Mouse (Mus musculus): ENCODE results near the gene Spatc1l.
A peak's percentile ranks its signal among the peaks of the same experiment; 100 is the strongest.

- TF ChIP-seq CTCF (IDR thresholded peaks at IDR 0.05; ENCODE audit: borderline replicate concordance, insufficient read depth, low read length) (peak; percentile 35; the same call in 1 of the 2 replicates), POLR2A (IDR thresholded peaks at IDR 0.05; ENCODE audit: low read depth, low read length) (no peak)
Observed at GRCm38 (mm10) chr10:76550458-76550857, 11.6 kb upstream of the Spatc1l start.

Data from embryonic fibroblast, embryonic 13.5 days (primary cell).